Mouse (Mus musculus) hindbrain, embryonic 13.5 days (tissue): ENCODE data around the gene Gtsf2. TPM values are rescaled to one million over a fixed set of nuclear protein-coding genes. Genes with fewer than 3 reads are reported as not detected.

Source experiments
- polyA plus RNA-seq: library from polyadenylated mRNA; unstranded; fragments of >200 nt; fragmentation: Nextera tagmentation; extraction: Ambion mirVana; gene quantifications from 2 replicates; pipeline ENCODE4 v1.2.1, GENCODE M21; 2015

Gtsf2 gene
- polyA plus RNA-seq, 1 experiment from 2014 or later, result not detected

Other genes with a start within 250 kb of the Gtsf2 start
- gene Cbx5, start 208.7 kb downstream of the Gtsf2 start, polyA plus RNA-seq, result 143 and 144 TPM in 2 replicates
- 901 and 926 TPM in 2 replicates for gene Hnrnpa1, start 208.0 kb downstream of the Gtsf2 start, polyA plus RNA-seq
- 1.1 and 1.4 TPM in 2 replicates for gene Nfe2, start 190.1 kb downstream of the Gtsf2 start, polyA plus RNA-seq
- 219 and 222 TPM in 2 replicates for gene Copz1, start 175.8 kb downstream of the Gtsf2 start, polyA plus RNA-seq
- gene Gpr84, start 137.9 kb downstream of the Gtsf2 start, polyA plus RNA-seq, result 0.23 and 0.34 TPM in 2 replicates
- 18.6 and 19.9 TPM in 2 replicates for gene Zfp385a, start 108.4 kb downstream of the Gtsf2 start, polyA plus RNA-seq
- gene Itga5, start 81.7 kb downstream of the Gtsf2 start, polyA plus RNA-seq, result 8.6 and 8.9 TPM in 2 replicates
- not detected in 2 replicates for gene Gtsf1, start 18.0 kb downstream of the Gtsf2 start, polyA plus RNA-seq
- gene Nckap1l, start 5.3 kb upstream of the Gtsf2 start, polyA plus RNA-seq, result 1.7 and 2.3 TPM in 2 replicates
- 81.6 and 84.0 TPM in 2 replicates for gene Pde1b, start 54.6 kb upstream of the Gtsf2 start, polyA plus RNA-seq
- 99.2 and 101 TPM in 2 replicates for gene Ppp1r1a, start 89.5 kb upstream of the Gtsf2 start, polyA plus RNA-seq
- gene Glycam1, start 116.6 kb upstream of the Gtsf2 start, polyA plus RNA-seq, result not detected in 2 replicates